Mouse (Mus musculus) heart, adult 2 months (tissue): ENCODE data around the gene Olfr1499. TPM values are rescaled to one million over a fixed set of nuclear protein-coding genes. Genes with fewer than 3 reads are reported as not detected.
"Not testable (repeated sequence)": the region's sequence is repeated elsewhere in the genome, so short reads cannot be mapped to it uniquely, and the experiment has no call there.

Experiments
- DNase-seq, 2 experiments: peaks; one replicate each; pipeline ENCODE4 v3.0.0; 2021
- H3K27ac ChIP-seq: fragments of 200-600 bp; 2 replicates; pipeline ENCODE4 v1.8.1; 2022
- H3K27me3 ChIP-seq: fragments of 200-500 bp; 2 replicates; pipeline ENCODE4 v1.6.1; 2012; ENCODE audit warnings: mild to moderate bottlenecking, low read length, inconsistent platforms, mixed read lengths; ENCODE audit not compliant: control insufficient read depth, insufficient read depth
- H3K36me3 ChIP-seq: fragments of 200-500 bp; 2 replicates; pipeline ENCODE4 v1.6.1; 2012; ENCODE audit warnings: low read length, inconsistent platforms; ENCODE audit not compliant: control insufficient read depth, insufficient read depth
- H3K4me1 ChIP-seq: fragments of 200-500 bp; 2 replicates; pipeline ENCODE4 v1.6.1; 2011; ENCODE audit warnings: low read length; ENCODE audit not compliant: control insufficient read depth, insufficient read depth
- H3K4me3 ChIP-seq: fragments of 200-600 bp; 2 replicates; pipeline ENCODE4 v1.8.1; 2022
- H3K79me2 ChIP-seq: fragments of 200-500 bp; replicated peaks from 2 replicates; pipeline ENCODE4 v1.6.1; 2012; ENCODE audit warnings: mild to moderate bottlenecking, inconsistent platforms, low read length, moderate library complexity, mixed read lengths; ENCODE audit not compliant: control insufficient read depth, insufficient read depth
- H3K9ac ChIP-seq: fragments of 200-500 bp; 2 replicates; pipeline ENCODE4 v1.6.1; 2012; ENCODE audit warnings: low read depth, mild to moderate bottlenecking, control low read depth, inconsistent platforms, low read length, mixed read lengths
- CTCF ChIP-seq: fragments of 200-600 bp; IDR thresholded peaks from 2 replicates; pipeline ENCODE4 v1.8.1; 2022; ENCODE audit warnings: antibody characterized with exemption, mild to moderate bottlenecking, moderate library complexity
- EP300 ChIP-seq: fragments of 200-500 bp; IDR thresholded peaks from 2 replicates; pipeline ENCODE4 v1.6.1; 2011; ENCODE audit warnings: low read depth, low read length, control low read depth; ENCODE audit not compliant: insufficient read depth
- POLR2A ChIP-seq: fragments of 200-500 bp; IDR thresholded peaks from 2 replicates; pipeline ENCODE4 v1.6.1; 2011; ENCODE audit warnings: mild to moderate bottlenecking, low read depth, low read length, control low read depth; ENCODE audit not compliant: insufficient read depth
- WGBS: fragments of 180-500 bp; shearing (Covaris S2); methylation state at CpG from one replicate; pipeline ENCODE4 v1.1.7; 2018; 5-methylcytosine and 5-hydroxymethylcytosine counted together
- intact Hi-C: fragments of 180-260 bp; cut with DNase I; formaldehyde crosslinking; loops from one replicate; pipeline ENCODE4 v1.15.1; 2025
- polyA plus RNA-seq: library from polyadenylated mRNA; depleted of rRNA; stranded (reverse); fragments of >200 nt; gene quantifications from 2 replicates; pipeline ENCODE4 v1.2.3, GENCODE M21; 2012; rRNA removed
- total RNA-seq, 2 experiments: library from RNA; stranded (reverse); gene quantifications; 2 replicates each; pipeline ENCODE4 v1.2.3; 2021

Olfr1499 gene
- total and polyA plus RNA-seq, 3 experiments, result not detected

GRCm38 (mm10) chr19:13812823-13813222, 6.4 kb downstream of the Olfr1499 start:
- H3K9ac ChIP-seq, result no peak overlapping the region
- WGBS, result 55% methylated on average over 2 of the region's 2 CpGs
- intact Hi-C loops, result no loop called here
- H3K36me3 ChIP-seq, result no peaks in the 10 kb centered on the region
- TF ChIP-seq CTCF (peak; percentile 33), POLR2A (no peak), EP300 (no peak)
- H3K27me3 ChIP-seq, result no peaks in the 10 kb centered on the region
- no peaks in the 10 kb centered on the region for H3K79me2 ChIP-seq
- no peak overlapping the region for H3K27ac ChIP-seq
- H3K4me1 ChIP-seq, result no peaks in the 10 kb centered on the region
- DNase-seq, result no peak
- no peak overlapping the region for H3K4me3 ChIP-seq

- DNase-seq, H3K4me1 ChIP-seq, H3K79me2 ChIP-seq, intact Hi-C loops, H3K36me3 ChIP-seq, H3K9ac ChIP-seq, H3K27me3 ChIP-seq, H3K27ac ChIP-seq, H3K4me3 ChIP-seq: not testable (repeated sequence)
- 37% methylated on average over 1 of the region's 1 CpGs for WGBS
Observed at GRCm38 (mm10) chr19:13805486-13805885, 13.8 kb downstream of the Olfr1499 start.

- Histone ChIP-seq H3K9ac (no peak within 1 kb of the TSS), H3K27me3 (no peaks in the 10 kb centered on the region), H3K36me3 (no peaks in the 10 kb centered on the region), H3K4me3 (no peak within 1 kb of the TSS), H3K27ac (no peak within 1 kb of the TSS), H3K79me2 (no peaks in the 10 kb centered on the region), H3K4me1 (no peaks in the 10 kb centered on the region)
- TF ChIP-seq EP300 (no peak), CTCF (no peak), POLR2A (no peak)
- DNase-seq, result no peak
- intact Hi-C loops, result no loop called here
Observed at GRCm38 (mm10) chr19:13798102-13798501, 21.1 kb downstream of the Olfr1499 start, which contains the start of gene Olfr1497. TSS of gene Olfr1497 (minus strand) at chr19:13798202.

- DNase-seq, result no peak
- H3K79me2 ChIP-seq, result no peaks in the 10 kb centered on the region
- no peak for TF ChIP-seq POLR2A
- no peak for TF ChIP-seq EP300
- no peak for TF ChIP-seq CTCF
- intact Hi-C loops, result no loop called here
- no peaks in the 10 kb centered on the region for H3K4me1 ChIP-seq
- WGBS, result 69% methylated on average over 1 of the region's 1 CpGs
- H3K4me3 ChIP-seq, result no peak within 1 kb of the TSS
- H3K27me3 ChIP-seq, result no peaks in the 10 kb centered on the region
- H3K9ac ChIP-seq, result no peak within 1 kb of the TSS
- H3K27ac ChIP-seq, result no peak within 1 kb of the TSS
- no peaks in the 10 kb centered on the region for H3K36me3 ChIP-seq
Observed at GRCm38 (mm10) chr19:13777578-13777977, 41.7 kb downstream of the Olfr1499 start, which contains the start of gene Olfr1496. TSS of gene Olfr1496 (plus strand) at chr19:13777878.

- TF ChIP-seq POLR2A, result no peak
- TF ChIP-seq CTCF, result no peak
- TF ChIP-seq EP300, result no peak
- no peak overlapping the region for H3K4me3 ChIP-seq
Observed at GRCm38 (mm10) chr19:13768565-13769276, 50.5 kb downstream of the Olfr1499 start.

GRCm38 (mm10) chr19:13764306-13764705, 54.9 kb downstream of the Olfr1499 start, which contains the start of gene Olfr1495:
TSS of gene Olfr1495 (plus strand) at chr19:13764606.
- Histone ChIP-seq H3K36me3 (no peaks in the 10 kb centered on the region), H3K79me2 (no peaks in the 10 kb centered on the region), H3K4me1 (no peaks in the 10 kb centered on the region), H3K27me3 (no peaks in the 10 kb centered on the region), H3K4me3 (no peak within 1 kb of the TSS), H3K9ac (no peak within 1 kb of the TSS), H3K27ac (no peak within 1 kb of the TSS)
- no peak for TF ChIP-seq EP300
- no peak for TF ChIP-seq POLR2A
- TF ChIP-seq CTCF, result no peak
- no peak for DNase-seq
- WGBS, result 62% methylated on average over 3 of the region's 3 CpGs
- intact Hi-C loops, result no loop called here

More at GRCm38 (mm10) chr19:13768565-13769276, 50.5 kb downstream of the Olfr1499 start:
- no peak overlapping the region for H3K27ac ChIP-seq
- 85% methylated on average over 9 of the region's 9 CpGs for WGBS
- no peaks in the 10 kb centered on the region for H3K79me2 ChIP-seq
- no peak for DNase-seq
- no peaks in the 10 kb centered on the region for H3K36me3 ChIP-seq
- H3K27me3 ChIP-seq, result no peaks in the 10 kb centered on the region
- H3K9ac ChIP-seq, result no peak overlapping the region
- H3K4me1 ChIP-seq, result no peaks in the 10 kb centered on the region
- intact Hi-C loops, result no loop called here

Other genes starting within 250 kb of the Olfr1499 start
- gene Olfr1484, start 235.9 kb downstream of the Olfr1499 start, total RNA-seq, result not detected
- gene Olfr1484, start 235.9 kb downstream of the Olfr1499 start, polyA plus RNA-seq, result not detected in 2 replicates
- not detected for gene Olfr1487, start 202.1 kb downstream of the Olfr1499 start, total RNA-seq
- not detected in 2 replicates for gene Olfr1487, start 202.1 kb downstream of the Olfr1499 start, polyA plus RNA-seq
- gene Olfr1489, start 187.8 kb downstream of the Olfr1499 start, total RNA-seq, result not detected
- not detected in 2 replicates for gene Olfr1489, start 187.8 kb downstream of the Olfr1499 start, polyA plus RNA-seq
- gene Olfr1490, start 168.4 kb downstream of the Olfr1499 start, total RNA-seq, result not detected
- gene Olfr1490, start 168.4 kb downstream of the Olfr1499 start, polyA plus RNA-seq, result not detected in 2 replicates
- not detected for gene Olfr1491, start 122.2 kb downstream of the Olfr1499 start, total RNA-seq
- not detected in 2 replicates for gene Olfr1491, start 122.2 kb downstream of the Olfr1499 start, polyA plus RNA-seq
- not detected for gene Olfr1493-ps1, start 96.2 kb downstream of the Olfr1499 start, total RNA-seq
- not detected in 2 replicates for gene Olfr1493-ps1, start 96.2 kb downstream of the Olfr1499 start, polyA plus RNA-seq
- not detected for gene Olfr1494, start 79.7 kb downstream of the Olfr1499 start, total RNA-seq
- gene Olfr1494, start 79.7 kb downstream of the Olfr1499 start, polyA plus RNA-seq, result not detected in 2 replicates
- not detected for gene Olfr1495, start 54.8 kb downstream of the Olfr1499 start, total RNA-seq
- gene Olfr1495, start 54.8 kb downstream of the Olfr1499 start, polyA plus RNA-seq, result not detected in 2 replicates
- gene Olfr1496, start 41.6 kb downstream of the Olfr1499 start, total RNA-seq, result not detected
- not detected in 2 replicates for gene Olfr1496, start 41.6 kb downstream of the Olfr1499 start, polyA plus RNA-seq
- not detected for gene Olfr1497, start 21.2 kb downstream of the Olfr1499 start, total RNA-seq
- not detected in 2 replicates for gene Olfr1497, start 21.2 kb downstream of the Olfr1499 start, polyA plus RNA-seq
- gene Olfr1500, start 11.0 kb upstream of the Olfr1499 start, total RNA-seq, result not detected
- not detected in 2 replicates for gene Olfr1500, start 11.0 kb upstream of the Olfr1499 start, polyA plus RNA-seq
- not detected for gene Olfr1501, start 31.2 kb upstream of the Olfr1499 start, total RNA-seq
- not detected in 2 replicates for gene Olfr1501, start 31.2 kb upstream of the Olfr1499 start, polyA plus RNA-seq
- not detected for gene Olfr1502, start 42.3 kb upstream of the Olfr1499 start, total RNA-seq
- not detected in 2 replicates for gene Olfr1502, start 42.3 kb upstream of the Olfr1499 start, polyA plus RNA-seq
- gene Olfr1504, start 78.5 kb upstream of the Olfr1499 start, total RNA-seq, result not detected
- not detected in 2 replicates for gene Olfr1504, start 78.5 kb upstream of the Olfr1499 start, polyA plus RNA-seq
- gene Olfr1505, start 94.1 kb upstream of the Olfr1499 start, total RNA-seq, result not detected
- gene Olfr1505, start 94.1 kb upstream of the Olfr1499 start, polyA plus RNA-seq, result not detected in 2 replicates